ENCODE assay signal across 8 mouse cellular contexts in the genomic region with DNA sequence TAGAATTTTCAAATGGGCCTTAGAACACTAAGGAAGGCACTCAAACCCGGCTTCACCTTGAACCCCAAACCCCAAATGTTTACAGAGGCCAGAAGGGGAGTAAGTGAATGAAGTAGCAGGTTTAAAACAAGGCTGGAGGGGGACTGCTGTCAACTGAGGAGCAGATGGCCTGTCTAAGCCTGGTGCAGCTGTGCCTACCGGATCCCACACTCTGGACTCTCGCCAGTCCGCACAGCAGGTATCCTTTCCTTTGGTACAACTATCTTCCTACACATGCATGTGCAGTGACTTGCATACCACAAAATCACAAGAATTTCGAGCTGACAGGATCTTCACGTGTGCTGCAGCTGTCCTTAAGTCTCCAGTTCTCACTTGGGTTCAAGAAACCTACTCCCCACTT. TPM values are rescaled to one million over a fixed set of nuclear protein-coding genes. Genes with fewer than 3 reads are reported as not detected.
DNase-seq lines count a peak whose midpoint lies in the region; ATAC-seq and TF ChIP-seq lines count a peak whose summit lies in the region.

No protein-coding gene starts in this region.

- peaks cover 40% of the 10 kb centered on the region for H3K4me1 ChIP-seq in heart, embryonic 12.5 days (replicated peaks)
- peaks cover 10% of the 10 kb centered on the region for H3K4me1 ChIP-seq in heart, adult 2 months (ENCODE audit: control insufficient read depth, insufficient read depth, low read length)
- no peaks in the 10 kb centered on the region; the same call in 1 of the 2 replicates for H3K4me1 ChIP-seq in bone marrow, adult 2 months (ENCODE audit: control insufficient read depth, insufficient read depth, low read length)
- H3K4me1 ChIP-seq in hindbrain, embryonic 16.5 days (ENCODE audit: control insufficient read depth, insufficient read depth, low read depth, low read length) = peaks cover 36% of the 10 kb centered on the region
- peaks cover 51% of the 10 kb centered on the region for H3K4me1 ChIP-seq in midbrain, embryonic 13.5 days (replicated peaks)

- no peaks in the 10 kb centered on the region for H3K9me3 ChIP-seq in heart, embryonic 12.5 days (replicated peaks)
- no peaks in the 10 kb centered on the region for H3K9me3 ChIP-seq in hindbrain, embryonic 16.5 days (ENCODE audit: control insufficient read depth, low read length)
- no peaks in the 10 kb centered on the region for H3K9me3 ChIP-seq in midbrain, embryonic 13.5 days

- peak overlapping the region; percentile 87 for H3K4me2 ChIP-seq in heart, embryonic 12.5 days
- peak overlapping the region; percentile 75 for H3K4me2 ChIP-seq in hindbrain, embryonic 16.5 days (ENCODE audit: low read length)
- H3K4me2 ChIP-seq in midbrain, embryonic 13.5 days (replicated peaks) = peak overlapping the region; percentile 70

- ATAC-seq in heart, embryonic 12.5 days (ENCODE audit: insufficient number of reproducible peaks, low FRiP score) = no peak
- ATAC-seq in hindbrain, embryonic 16.5 days = no peak
- ATAC-seq in midbrain, embryonic 13.5 days = no peak
- ATAC-seq in megakaryocyte progenitor cell, adult 5-6 weeks (replicated peaks; ENCODE audit: poor library complexity) = no peak

- 0 out of 2 replicates have a peak overlapping the region, but pooled peaks have one; percentile 61 for H3K4me3 ChIP-seq in heart, embryonic 12.5 days
- no peak overlapping the region for H3K4me3 ChIP-seq in heart, adult 2 months
- peak overlapping the region; percentile 21 for H3K4me3 ChIP-seq in bone marrow, adult 2 months (replicated peaks; ENCODE audit: control insufficient read depth, low read depth, low read length)
- H3K4me3 ChIP-seq in hindbrain, embryonic 16.5 days (ENCODE audit: low read length) = no peak overlapping the region
- H3K4me3 ChIP-seq in midbrain, embryonic 13.5 days (replicated peaks) = peak overlapping the region; percentile 55

- no peaks in the 10 kb centered on the region for H3K79me2 ChIP-seq in heart, adult 2 months (replicated peaks; ENCODE audit: control insufficient read depth, insufficient read depth, low read length)

- H3K27me3 ChIP-seq in heart, embryonic 12.5 days (replicated peaks) = peaks cover 5% of the 10 kb centered on the region
- peaks cover 1% of the 10 kb centered on the region; the same call in 1 of the 2 replicates for H3K27me3 ChIP-seq in heart, adult 2 months (ENCODE audit: control insufficient read depth, insufficient read depth, low read length)
- no peaks in the 10 kb centered on the region for H3K27me3 ChIP-seq in hindbrain, embryonic 16.5 days (replicated peaks; ENCODE audit: control insufficient read depth, insufficient read depth, low read length)
- peaks cover 5% of the 10 kb centered on the region for H3K27me3 ChIP-seq in midbrain, embryonic 13.5 days

- DNase-seq in heart, adult 2 months = no peak
- no peak for DNase-seq in lung, postnatal 36 days
- no peak for DNase-seq in ovary, postnatal 36 days (ENCODE audit: low spot score)

- peak overlapping the region; percentile 81; the same call in 1 of the 2 replicates for H3K9ac ChIP-seq in heart, embryonic 12.5 days
- no peak overlapping the region for H3K9ac ChIP-seq in heart, adult 2 months (ENCODE audit: low read depth, low read length)
- no peak overlapping the region for H3K9ac ChIP-seq in hindbrain, embryonic 16.5 days (ENCODE audit: low read depth, low read length)
- peak overlapping the region; percentile 79 for H3K9ac ChIP-seq in midbrain, embryonic 13.5 days (replicated peaks)

- intact Hi-C loops in heart, adult 2 months (cut with DNase I) = loop anchor here (2.0 to 10.0 kb wide), 4 partner anchors 19 to 257 kb away; partner anchors contain the start of gene Rnf227

- no peak for TF ChIP-seq EP300 in heart, adult 2 months (IDR thresholded peaks at IDR 0.05; ENCODE audit: insufficient read depth, low read depth, low read length)

- TF ChIP-seq CTCF in heart, adult 2 months (IDR thresholded peaks at IDR 0.05) = no peak
- TF ChIP-seq CTCF in bone marrow, adult 2 months (IDR thresholded peaks at IDR 0.05; ENCODE audit: control insufficient read depth, insufficient read depth, low read length) = no peak

- H3K27ac ChIP-seq in heart, embryonic 12.5 days (ENCODE audit: poor library complexity, severe bottlenecking) = no peak overlapping the region
- H3K27ac ChIP-seq in heart, adult 2 months = no peak overlapping the region
- no peak overlapping the region for H3K27ac ChIP-seq in bone marrow, adult 2 months (ENCODE audit: control insufficient read depth, insufficient read depth, low read depth, low read length, poor library complexity)
- H3K27ac ChIP-seq in hindbrain, embryonic 16.5 days (ENCODE audit: low read depth, low read length) = no peak overlapping the region
- H3K27ac ChIP-seq in midbrain, embryonic 13.5 days = no peak overlapping the region

- TF ChIP-seq POLR2A in heart, adult 2 months (IDR thresholded peaks at IDR 0.05; ENCODE audit: insufficient read depth, low read depth, low read length) = no peak
- TF ChIP-seq POLR2A in bone marrow, adult 2 months (IDR thresholded peaks at IDR 0.05; ENCODE audit: borderline replicate concordance, control insufficient read depth, low read depth, low read length) = no peak

- WGBS in heart, embryonic 12.5 days = 83% methylated on average over 6 of the region's 6 CpGs
- 83% methylated on average over 6 of the region's 6 CpGs for WGBS in heart, adult 2 months
- WGBS in bone marrow, adult 2 months = 47% methylated on average over 6 of the region's 6 CpGs
- WGBS in hindbrain, embryonic 16.5 days = 47% methylated on average over 6 of the region's 6 CpGs
- WGBS in midbrain, embryonic 13.5 days = 69% methylated on average over 6 of the region's 6 CpGs

- H3K36me3 ChIP-seq in heart, embryonic 12.5 days = peaks cover 35% of the 10 kb centered on the region
- no peaks in the 10 kb centered on the region for H3K36me3 ChIP-seq in heart, adult 2 months (ENCODE audit: control insufficient read depth, insufficient read depth, low read length)
- H3K36me3 ChIP-seq in hindbrain, embryonic 16.5 days (ENCODE audit: control insufficient read depth, insufficient read depth, low read length) = peaks cover 5% of the 10 kb centered on the region; the same call in 1 of the 2 replicates
- H3K36me3 ChIP-seq in midbrain, embryonic 13.5 days = peaks cover 34% of the 10 kb centered on the region

RNA-seq across cellular contexts. Expression of gene Cntrob, which starts 1.6 kb away (rescaled TPM):
- polyA plus RNA-seq in heart, embryonic 12.5 days (2016; fragmentation: Nextera tagmentation; extraction: Ambion mirVana) = 18.6 and 21.8 TPM in 2 replicates
- total RNA-seq in heart, adult 2 months (2021) = 1 to 10 TPM; 2.3 to 2.5 TPM
- 3.0 and 4.0 TPM in 2 replicates for polyA plus RNA-seq in heart, adult 2 months (2012; rRNA removed)
- 43.7 and 59.8 TPM in 2 replicates for polyA plus RNA-seq in bone marrow, adult 2 months (2011; ENCODE audit: insufficient read depth, insufficient read length, low replicate concordance, missing spikeins)
- 15.5 and 16.4 TPM in 2 replicates for polyA plus RNA-seq in hindbrain, embryonic 16.5 days (2015; fragmentation: Nextera tagmentation; extraction: Ambion mirVana)
- polyA plus RNA-seq in midbrain, embryonic 13.5 days (2015; fragmentation: Nextera tagmentation; extraction: Ambion mirVana) = 29.8 and 30.8 TPM in 2 replicates
- 30.5 and 49.5 TPM in 2 replicates for total RNA-seq in megakaryocyte progenitor cell, adult 5-6 weeks (2015)
- total RNA-seq in megakaryocyte progenitor cell, adult 5-6 weeks (2017) = 26.9 and 29.8 TPM in 2 replicates

RNA-seq across cellular contexts. Expression of gene Trappc1, which starts 1.8 kb away (rescaled TPM):
- polyA plus RNA-seq in heart, embryonic 12.5 days (2016; fragmentation: Nextera tagmentation; extraction: Ambion mirVana) = 168 and 176 TPM in 2 replicates
- 10 to 100 TPM; 45.5 to 48.0 TPM for total RNA-seq in heart, adult 2 months (2021)
- 46.6 and 84.3 TPM in 2 replicates for polyA plus RNA-seq in heart, adult 2 months (2012; rRNA removed)
- polyA plus RNA-seq in bone marrow, adult 2 months (2011; ENCODE audit: insufficient read depth, insufficient read length, low replicate concordance, missing spikeins) = 50.7 and 71.7 TPM in 2 replicates
- polyA plus RNA-seq in hindbrain, embryonic 16.5 days (2015; fragmentation: Nextera tagmentation; extraction: Ambion mirVana) = 177 and 185 TPM in 2 replicates
- polyA plus RNA-seq in midbrain, embryonic 13.5 days (2015; fragmentation: Nextera tagmentation; extraction: Ambion mirVana) = 221 and 223 TPM in 2 replicates
- total RNA-seq in megakaryocyte progenitor cell, adult 5-6 weeks (2015) = 117 and 136 TPM in 2 replicates
- total RNA-seq in megakaryocyte progenitor cell, adult 5-6 weeks (2017) = 87.2 and 103 TPM in 2 replicates

RNA-seq across cellular contexts. Expression of gene Kcnab3, which starts 4.0 kb away (rescaled TPM):
- 0.87 and 0.98 TPM in 2 replicates for polyA plus RNA-seq in heart, embryonic 12.5 days (2016; fragmentation: Nextera tagmentation; extraction: Ambion mirVana)
- under 1 TPM; 0.11 to 0.23 TPM for total RNA-seq in heart, adult 2 months (2021)
- 0.53 and 0.61 TPM in 2 replicates for polyA plus RNA-seq in heart, adult 2 months (2012; rRNA removed)
- not detected in 2 replicates for polyA plus RNA-seq in bone marrow, adult 2 months (2011; ENCODE audit: insufficient read depth, insufficient read length, low replicate concordance, missing spikeins)
- polyA plus RNA-seq in hindbrain, embryonic 16.5 days (2015; fragmentation: Nextera tagmentation; extraction: Ambion mirVana) = 4.9 and 6.0 TPM in 2 replicates
- 3.9 and 4.9 TPM in 2 replicates for polyA plus RNA-seq in midbrain, embryonic 13.5 days (2015; fragmentation: Nextera tagmentation; extraction: Ambion mirVana)
- 0.07 and 0.34 TPM in 2 replicates for total RNA-seq in megakaryocyte progenitor cell, adult 5-6 weeks (2015)
- 0.14 TPM in 1 of 2 replicates, not detected in the other for total RNA-seq in megakaryocyte progenitor cell, adult 5-6 weeks (2017)

RNA-seq across cellular contexts. Expression of gene Rnf227, which starts 18.3 kb away (rescaled TPM):
- 6.7 and 8.5 TPM in 2 replicates for polyA plus RNA-seq in heart, embryonic 12.5 days (2016; fragmentation: Nextera tagmentation; extraction: Ambion mirVana)
- under 1 TPM; 0.31 to 0.36 TPM for total RNA-seq in heart, adult 2 months (2021)
- 0.51 and 0.82 TPM in 2 replicates for polyA plus RNA-seq in heart, adult 2 months (2012; rRNA removed)
- 1.7 TPM in 1 of 2 replicates, not detected in the other for polyA plus RNA-seq in bone marrow, adult 2 months (2011; ENCODE audit: insufficient read depth, insufficient read length, low replicate concordance, missing spikeins)
- polyA plus RNA-seq in hindbrain, embryonic 16.5 days (2015; fragmentation: Nextera tagmentation; extraction: Ambion mirVana) = 239 and 257 TPM in 2 replicates
- polyA plus RNA-seq in midbrain, embryonic 13.5 days (2015; fragmentation: Nextera tagmentation; extraction: Ambion mirVana) = 146 and 155 TPM in 2 replicates
- 4.3 and 6.2 TPM in 2 replicates for total RNA-seq in megakaryocyte progenitor cell, adult 5-6 weeks (2015)
- total RNA-seq in megakaryocyte progenitor cell, adult 5-6 weeks (2017) = 5.1 and 7.1 TPM in 2 replicates

RNA-seq across cellular contexts. Expression of gene Chd3, which starts 47.2 kb away (rescaled TPM):
- polyA plus RNA-seq in heart, embryonic 12.5 days (2016; fragmentation: Nextera tagmentation; extraction: Ambion mirVana) = 19.2 and 23.5 TPM in 2 replicates
- 10 to 100 TPM; 18.3 to 20.2 TPM for total RNA-seq in heart, adult 2 months (2021)
- 20.3 and 22.2 TPM in 2 replicates for polyA plus RNA-seq in heart, adult 2 months (2012; rRNA removed)
- polyA plus RNA-seq in bone marrow, adult 2 months (2011; ENCODE audit: insufficient read depth, insufficient read length, low replicate concordance, missing spikeins) = 49.6 and 54.5 TPM in 2 replicates
- 68.0 and 73.2 TPM in 2 replicates for polyA plus RNA-seq in hindbrain, embryonic 16.5 days (2015; fragmentation: Nextera tagmentation; extraction: Ambion mirVana)
- 83.5 and 91.9 TPM in 2 replicates for polyA plus RNA-seq in midbrain, embryonic 13.5 days (2015; fragmentation: Nextera tagmentation; extraction: Ambion mirVana)
- total RNA-seq in megakaryocyte progenitor cell, adult 5-6 weeks (2015) = 17.0 and 22.4 TPM in 2 replicates
- 19.9 and 38.2 TPM in 2 replicates for total RNA-seq in megakaryocyte progenitor cell, adult 5-6 weeks (2017)

Comparison
In these comparisons a context has a peak if more than half of its experiments do, and no peak if none do; other contexts are left out.
1. H3K4me3 ChIP-seq: peak in heart, embryonic 12.5 days (single experiment), bone marrow, adult 2 months (single experiment) and midbrain, embryonic 13.5 days (single experiment); none in heart, adult 2 months (single experiment) and hindbrain, embryonic 16.5 days (single experiment).
2. H3K9ac ChIP-seq: peak in heart, embryonic 12.5 days (single experiment) and midbrain, embryonic 13.5 days (single experiment); none in heart, adult 2 months (single experiment) and hindbrain, embryonic 16.5 days (single experiment).
3. Peak in every context shown above with its lines, with median percentiles within 50 percentile points of each other: H3K4me2 ChIP-seq.